Mouse (Mus musculus): ENCODE results near the gene Ubox5. TPM values are rescaled to one million over a fixed set of nuclear protein-coding genes. Genes with fewer than 3 reads are reported as not detected.
"Not testable (repeated sequence)": the region's sequence is repeated elsewhere in the genome, so short reads cannot be mapped to it uniquely, and the experiment has no call there.

Ubox5 gene
- polyA plus RNA-seq, 1 experiment from 2014 or later = 8.4 TPM

DNA sequence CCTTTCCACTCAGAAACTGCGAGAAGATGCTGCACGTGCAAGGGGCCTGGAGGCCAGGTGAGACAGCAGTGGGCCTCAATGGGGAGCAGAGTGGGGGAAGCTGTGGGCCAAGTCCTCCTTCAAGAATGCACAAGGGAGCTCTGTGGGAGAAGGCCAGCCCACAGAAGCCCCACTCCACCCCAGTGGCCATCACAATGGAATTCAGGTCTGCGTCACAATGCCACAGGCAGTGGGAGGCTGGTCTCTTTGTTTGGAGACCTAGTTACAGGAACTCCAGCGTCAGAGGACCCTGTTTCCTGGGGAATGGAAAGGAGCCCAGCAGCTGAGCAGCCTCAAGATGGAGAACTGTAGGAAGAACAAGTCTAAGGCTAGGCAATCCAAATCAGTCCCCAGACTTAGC is 40.7 kb downstream of the Ubox5 start:
- ATAC-seq = no peak
- H3K9me3 ChIP-seq (replicated peaks) = no peaks in the 10 kb centered on the region
- H3K4me2 ChIP-seq = no peak overlapping the region
- H3K9ac ChIP-seq = no peak overlapping the region
- 71% methylated on average over 4 of the region's 4 CpGs for WGBS (ENCODE audit: insufficient replicate concordance)
- H3K27ac ChIP-seq = no peak overlapping the region
- H3K36me3 ChIP-seq = peaks cover 26% of the 10 kb centered on the region
- H3K4me1 ChIP-seq = no peaks in the 10 kb centered on the region
- H3K4me3 ChIP-seq = no peak overlapping the region
- H3K27me3 ChIP-seq (replicated peaks) = peaks cover 17% of the 10 kb centered on the region

DNA sequence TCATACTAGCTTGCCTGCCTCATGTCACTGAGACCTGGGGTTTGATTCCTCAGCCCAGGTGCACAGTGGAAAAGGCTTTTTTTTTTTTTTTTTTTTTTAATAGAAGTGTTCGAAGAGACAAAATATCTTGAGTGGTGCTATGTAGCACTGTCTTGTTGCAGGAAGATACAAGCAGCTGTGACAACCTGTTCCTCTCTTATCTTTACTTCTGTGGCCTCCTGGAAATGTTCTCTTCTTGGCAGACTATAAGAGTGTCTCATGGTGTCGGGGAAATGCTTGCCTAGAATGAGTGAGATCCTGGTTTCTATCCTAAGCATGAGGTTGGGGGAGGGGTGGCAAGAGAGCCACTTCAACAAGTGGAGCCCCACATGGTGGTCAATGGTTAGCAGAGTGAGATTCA is 41.5 kb downstream of the Ubox5 start:
- H3K27me3 ChIP-seq (replicated peaks) = peaks cover 25% of the 10 kb centered on the region
- H3K36me3 ChIP-seq = peaks cover 20% of the 10 kb centered on the region
- no peak overlapping the region for H3K27ac ChIP-seq
- WGBS (ENCODE audit: insufficient replicate concordance) = 39% methylated on average over 2 of the region's 2 CpGs
- no peak overlapping the region for H3K4me3 ChIP-seq
- no peak overlapping the region for H3K9ac ChIP-seq
- ATAC-seq = no peak
- H3K9me3 ChIP-seq (replicated peaks) = no peaks in the 10 kb centered on the region
- H3K4me2 ChIP-seq = no peak overlapping the region
- no peaks in the 10 kb centered on the region for H3K4me1 ChIP-seq

- Histone ChIP-seq H3K4me3 (no peak overlapping the region), H3K4me2 (no peak overlapping the region), H3K27ac (no peak overlapping the region), H3K9me3 (replicated peaks) (no peaks in the 10 kb centered on the region), H3K27me3 (replicated peaks) (peaks cover 49% of the 10 kb centered on the region), H3K4me1 (0 out of 2 replicates have a peak, but pooled peaks cover 2% of the 10 kb centered on the region), H3K36me3 (peaks cover 4% of the 10 kb centered on the region), H3K9ac (no peak overlapping the region)
- 60% methylated on average over 6 of the region's 6 CpGs for WGBS (ENCODE audit: insufficient replicate concordance)
- ATAC-seq = no peak
Measured at GRCm38 (mm10) chr2:130586016-130586415, 43.8 kb downstream of the Ubox5 start.

GRCm38 (mm10) chr2:130583902-130584560 is 45.8 kb downstream of the Ubox5 start:
- no peak overlapping the region for H3K4me3 ChIP-seq
- no peaks in the 10 kb centered on the region for H3K36me3 ChIP-seq
- ATAC-seq = no peak
- no peak overlapping the region for H3K9ac ChIP-seq
- no peaks in the 10 kb centered on the region for H3K9me3 ChIP-seq (replicated peaks)
- H3K4me1 ChIP-seq = peaks cover 9% of the 10 kb centered on the region; the same call in 1 of the 2 replicates
- WGBS (ENCODE audit: insufficient replicate concordance) = 62% methylated on average over 10 of the region's 10 CpGs
- no peak overlapping the region for H3K27ac ChIP-seq
- no peak overlapping the region for H3K4me2 ChIP-seq
- peaks cover 69% of the 10 kb centered on the region for H3K27me3 ChIP-seq (replicated peaks)

DNA sequence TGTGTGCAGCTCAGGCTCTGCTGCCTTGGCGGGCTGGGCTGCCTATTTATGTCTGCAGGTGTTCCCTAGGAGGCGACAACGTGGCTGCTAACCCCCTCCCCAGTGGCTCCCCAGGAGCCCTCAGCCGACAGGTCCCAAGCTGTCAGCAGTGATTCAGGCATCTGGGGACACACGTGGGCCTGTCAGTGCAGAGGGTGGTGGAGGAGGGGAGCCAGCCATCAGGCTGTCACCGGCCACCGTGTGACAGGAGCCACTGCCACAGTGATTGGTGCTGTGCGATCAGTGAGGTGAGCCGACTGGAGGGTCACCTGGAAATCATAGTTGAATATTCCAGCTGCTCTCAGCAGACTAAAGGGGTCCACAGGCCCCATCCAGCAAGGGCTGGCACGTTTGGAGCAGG is 47.3 kb downstream of the Ubox5 start, which contains the start of gene Avp:
TSS of gene Avp (minus strand) at position 3 of the 400 bp plus-strand sequence.
- Histone ChIP-seq H3K9me3 (replicated peaks) (no peaks in the 10 kb centered on the region), H3K4me3 (no peak within 1 kb of the TSS), H3K27ac (no peak within 1 kb of the TSS), H3K36me3 (no peaks in the 10 kb centered on the region), H3K9ac (no peak within 1 kb of the TSS), H3K4me1 (peaks cover 13% of the 10 kb centered on the region), H3K27me3 (replicated peaks) (peaks cover 83% of the 10 kb centered on the region), H3K4me2 (no peak within 1 kb of the TSS)
- no peak for ATAC-seq
- WGBS (ENCODE audit: insufficient replicate concordance) = 38% methylated on average over 10 of the region's 10 CpGs

DNA sequence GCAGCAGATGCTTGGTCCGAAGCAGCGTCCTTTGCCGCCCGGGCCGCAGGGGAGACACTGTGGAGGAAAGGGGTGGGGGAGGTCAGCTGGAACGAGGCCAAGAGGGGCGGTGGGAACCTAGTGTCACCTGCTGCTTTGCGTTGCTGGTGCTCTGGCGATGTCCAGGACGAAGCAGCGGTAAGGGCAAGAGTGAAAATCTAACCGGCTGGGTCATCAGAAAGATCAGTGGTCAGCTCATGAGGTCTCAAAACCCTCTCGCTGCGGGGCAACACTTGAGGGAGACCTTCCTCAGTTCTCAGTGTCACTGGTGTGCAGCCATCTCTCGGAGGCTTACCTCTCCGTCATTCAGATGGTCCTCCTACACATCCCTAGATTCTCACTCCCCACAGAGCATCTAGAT is 48.6 kb downstream of the Ubox5 start:
- peak overlapping the region; percentile 25; the same call in 1 of the 2 replicates for H3K4me3 ChIP-seq
- peaks cover 25% of the 10 kb centered on the region for H3K4me1 ChIP-seq
- no peak overlapping the region for H3K27ac ChIP-seq
- ATAC-seq = no peak
- 12% methylated on average over 16 of the region's 16 CpGs for WGBS (ENCODE audit: insufficient replicate concordance)
- H3K9ac ChIP-seq = no peak overlapping the region
- H3K27me3 ChIP-seq (replicated peaks) = peaks cover 97% of the 10 kb centered on the region
- H3K36me3 ChIP-seq = no peaks in the 10 kb centered on the region
- peak overlapping the region; percentile 47 for H3K4me2 ChIP-seq
- H3K9me3 ChIP-seq (replicated peaks) = no peaks in the 10 kb centered on the region

- no peak for ATAC-seq
- 8% methylated on average over 8 of the region's 8 CpGs for WGBS (ENCODE audit: insufficient replicate concordance)
- Histone ChIP-seq H3K4me3 (no peak overlapping the region), H3K27ac (no peak overlapping the region), H3K4me1 (peaks cover 25% of the 10 kb centered on the region), H3K9ac (no peak overlapping the region), H3K36me3 (no peaks in the 10 kb centered on the region), H3K27me3 (replicated peaks) (peaks cover 100% of the 10 kb centered on the region), H3K9me3 (replicated peaks) (no peaks in the 10 kb centered on the region), H3K4me2 (no peak overlapping the region)
Measured at GRCm38 (mm10) chr2:130579791-130580190, 50.0 kb downstream of the Ubox5 start.

DNA sequence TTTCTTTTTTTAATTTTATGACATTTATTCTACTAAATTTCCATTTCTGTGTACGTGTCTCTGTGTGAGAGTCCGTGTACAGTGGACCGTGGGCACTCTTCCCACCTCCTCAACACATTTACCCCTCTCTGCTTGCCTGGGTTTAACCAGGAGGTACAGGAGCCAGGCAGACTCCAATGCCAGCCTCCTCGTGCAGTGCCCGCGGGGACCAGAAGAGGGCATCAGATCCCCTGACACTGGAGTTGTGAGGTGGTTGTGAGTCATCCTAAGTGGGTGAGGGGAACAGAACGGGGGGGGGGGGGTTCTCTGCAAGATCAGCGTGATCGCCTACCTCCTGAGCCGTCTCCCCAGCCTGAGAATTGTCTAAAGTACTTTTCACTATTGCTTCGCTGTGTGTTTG is 51.7 kb downstream of the Ubox5 start:
- peaks cover 25% of the 10 kb centered on the region for H3K4me1 ChIP-seq
- no peak overlapping the region for H3K4me2 ChIP-seq
- no peak overlapping the region for H3K9ac ChIP-seq
- H3K27ac ChIP-seq = no peak overlapping the region
- ATAC-seq = no peak
- H3K36me3 ChIP-seq = no peaks in the 10 kb centered on the region
- WGBS (ENCODE audit: insufficient replicate concordance) = 9% methylated on average over 11 of the region's 11 CpGs
- peaks cover 99% of the 10 kb centered on the region for H3K27me3 ChIP-seq (replicated peaks)
- H3K9me3 ChIP-seq (replicated peaks) = no peaks in the 10 kb centered on the region
- H3K4me3 ChIP-seq = no peak overlapping the region

DNA sequence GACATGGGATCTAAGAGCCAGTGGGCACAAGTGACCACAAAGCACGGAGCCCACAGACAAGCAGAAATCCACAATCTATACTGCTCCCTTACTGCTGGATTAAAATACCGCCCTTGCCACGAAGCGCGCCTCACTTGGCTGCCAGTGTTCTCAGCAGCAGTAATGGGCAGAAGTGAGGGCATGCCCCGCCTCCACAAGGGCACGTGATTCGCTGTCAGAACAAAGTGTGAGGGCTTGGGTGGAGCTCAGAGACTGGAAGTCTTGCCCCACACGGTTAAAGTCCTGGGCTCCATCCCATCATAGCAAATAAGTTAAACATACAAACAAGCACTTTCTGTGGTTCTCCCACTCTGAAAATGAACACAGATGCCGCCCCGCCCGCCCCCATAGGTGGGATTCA is 52.2 kb downstream of the Ubox5 start:
- Histone ChIP-seq H3K4me2 (peak overlapping the region; percentile 39), H3K9me3 (replicated peaks) (no peaks in the 10 kb centered on the region), H3K27ac (no peak overlapping the region), H3K4me3 (peak overlapping the region; percentile 16), H3K9ac (no peak overlapping the region), H3K36me3 (no peaks in the 10 kb centered on the region), H3K4me1 (peaks cover 25% of the 10 kb centered on the region), H3K27me3 (replicated peaks) (peaks cover 98% of the 10 kb centered on the region)
- 4% methylated on average over 12 of the region's 12 CpGs for WGBS (ENCODE audit: insufficient replicate concordance)
- ATAC-seq = peak; percentile 52

- Histone ChIP-seq H3K4me1 (peaks cover 25% of the 10 kb centered on the region), H3K4me2 (peak overlapping the region; percentile 39; the same call in 1 of the 2 replicates), H3K27me3 (replicated peaks) (peaks cover 95% of the 10 kb centered on the region), H3K9me3 (replicated peaks) (no peaks in the 10 kb centered on the region), H3K4me3 (no peak overlapping the region), H3K36me3 (no peaks in the 10 kb centered on the region), H3K27ac (no peak overlapping the region), H3K9ac (no peak overlapping the region)
- WGBS (ENCODE audit: insufficient replicate concordance) = 13% methylated on average over 9 of the region's 9 CpGs
- no peak for ATAC-seq
Measured at GRCm38 (mm10) chr2:130577021-130577420, 52.8 kb downstream of the Ubox5 start.

DNA sequence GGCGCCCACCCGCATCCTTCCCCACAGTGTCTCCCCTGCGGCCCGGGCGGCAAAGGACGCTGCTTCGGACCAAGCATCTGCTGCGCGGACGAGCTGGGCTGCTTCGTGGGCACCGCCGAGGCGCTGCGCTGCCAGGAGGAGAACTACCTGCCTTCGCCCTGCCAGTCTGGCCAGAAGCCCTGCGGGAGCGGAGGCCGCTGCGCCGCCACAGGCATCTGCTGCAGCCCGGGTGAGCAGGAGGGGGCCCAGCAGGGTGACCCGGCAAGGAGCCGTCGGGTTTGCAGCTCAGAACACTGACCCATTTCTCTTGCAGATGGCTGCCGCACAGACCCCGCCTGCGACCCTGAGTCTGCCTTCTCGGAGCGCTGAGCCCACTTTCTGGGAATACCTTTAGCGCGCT is 53.3 kb downstream of the Ubox5 start:
- Histone ChIP-seq H3K27me3 (replicated peaks) (peaks cover 91% of the 10 kb centered on the region), H3K4me2 (peak overlapping the region; percentile 40), H3K4me3 (peak overlapping the region; percentile 24), H3K4me1 (peaks cover 25% of the 10 kb centered on the region)
- WGBS (ENCODE audit: insufficient replicate concordance) = 8% methylated on average over 32 of the region's 32 CpGs
- H3K27ac ChIP-seq; ATAC-seq; H3K9me3 ChIP-seq (replicated peaks); H3K36me3 ChIP-seq; H3K9ac ChIP-seq: not testable (repeated sequence)

DNA sequence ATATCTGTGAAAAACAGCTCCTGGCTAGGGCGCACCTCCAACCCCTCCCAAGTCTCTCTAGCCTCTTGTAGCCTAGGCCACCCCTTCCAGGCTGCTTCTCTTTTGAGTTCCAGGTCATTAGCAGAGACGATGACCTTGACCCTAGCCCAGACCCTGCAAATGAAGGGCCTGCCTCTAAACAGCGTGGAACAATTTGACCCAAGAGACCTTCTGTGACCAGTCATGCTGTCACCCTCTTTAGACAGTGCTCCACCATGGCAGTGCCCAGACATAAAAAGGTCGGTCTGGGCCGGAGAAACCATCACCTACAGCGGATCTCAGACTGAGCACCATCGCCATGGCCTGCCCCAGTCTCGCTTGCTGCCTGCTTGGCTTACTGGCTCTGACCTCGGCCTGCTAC is 54.0 kb downstream of the Ubox5 start, which contains the start of gene Oxt:
TSS of gene Oxt (plus strand) at position 301 of the 400 bp plus-strand sequence.
- ATAC-seq = no peak
- peak within 1 kb of the TSS; percentile 40 for H3K4me2 ChIP-seq
- 56% methylated on average over 9 of the region's 9 CpGs for WGBS (ENCODE audit: insufficient replicate concordance)

More for the DNA sequence above, 54.0 kb downstream of the Ubox5 start, which contains the start of gene Oxt:
- Histone ChIP-seq H3K4me1 (peaks cover 21% of the 10 kb centered on the region), H3K9ac (no peak within 1 kb of the TSS), H3K27me3 (replicated peaks) (peaks cover 84% of the 10 kb centered on the region), H3K27ac (no peak within 1 kb of the TSS), H3K9me3 (replicated peaks) (no peaks in the 10 kb centered on the region), H3K36me3 (no peaks in the 10 kb centered on the region), H3K4me3 (peak within 1 kb of the TSS; percentile 24)

All from liver, embryonic 12.5 days (tissue).